Mouse (Mus musculus): ENCODE results near the gene Gm39566. TPM values are rescaled to one million over a fixed set of nuclear protein-coding genes. Genes with fewer than 3 reads are reported as not detected.

Gene Gm39566
- polyA plus RNA-seq, 1 experiment, result 0.02 TPM

- DNase-seq, result no peak
These were observed 17.2 kb downstream of the Gm39566 start for GRCm38 (mm10) chr11:69797924-69798323.

DNA sequence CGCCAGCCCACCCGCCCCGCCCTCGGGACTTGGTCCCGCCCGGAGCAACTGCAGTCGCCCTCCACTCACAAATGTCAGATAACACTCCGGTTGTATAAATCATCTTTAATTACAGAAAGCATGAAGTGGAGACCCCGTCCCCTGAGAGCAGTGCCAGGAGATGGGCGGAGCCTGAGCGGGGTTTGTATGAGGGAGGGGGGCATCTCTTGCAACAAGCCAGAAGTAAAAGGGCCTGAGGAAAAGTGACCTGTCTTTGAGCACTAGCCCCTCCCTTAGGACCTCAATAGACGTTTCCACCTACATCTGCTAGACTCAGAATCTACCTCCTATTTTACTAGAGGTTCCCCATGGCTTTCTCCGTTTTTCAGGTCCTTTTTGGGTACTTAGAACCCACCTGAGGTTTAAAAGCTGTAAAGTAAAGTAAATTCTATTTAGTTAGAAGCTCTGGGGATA, 19.1 kb downstream of the Gm39566 start:
- H3K4me3 ChIP-seq (ENCODE audit: insufficient read depth, low read depth, low read length), result no peak overlapping the region
- peaks cover 1% of the 10 kb centered on the region; the same call in 1 of the 2 replicates for H3K4me1 ChIP-seq (ENCODE audit: control insufficient read depth, insufficient read depth, low read length)
- DNase-seq, result no peak
- H3K27me3 ChIP-seq (replicated peaks; ENCODE audit: control insufficient read depth, insufficient read depth, low read length), result no peaks in the 10 kb centered on the region
- no peaks in the 10 kb centered on the region for H3K36me3 ChIP-seq (ENCODE audit: control insufficient read depth, insufficient read depth, low read length)
- H3K27ac ChIP-seq (ENCODE audit: insufficient read depth, low read depth, low read length), result no peak overlapping the region
- no peak for TF ChIP-seq CTCF (conservative IDR thresholded peaks at IDR 0.05; ENCODE audit: insufficient read depth, insufficient read length, low read depth, low read length)
- TF ChIP-seq POLR2A (IDR thresholded peaks at IDR 0.05; ENCODE audit: low read depth, low read length), result no peak
- 6% methylated on average over 13 of the region's 13 CpGs for WGBS

More at GRCm38 (mm10) chr11:69797924-69798323, 17.2 kb downstream of the Gm39566 start:
- Histone ChIP-seq H3K36me3 (ENCODE audit: control insufficient read depth, insufficient read depth, low read length) (no peaks in the 10 kb centered on the region), H3K27me3 (replicated peaks; ENCODE audit: control insufficient read depth, insufficient read depth, low read length) (no peaks in the 10 kb centered on the region; the same call in 1 of the 2 replicates), H3K4me3 (ENCODE audit: insufficient read depth, low read depth, low read length) (no peak overlapping the region), H3K27ac (ENCODE audit: insufficient read depth, low read depth, low read length) (no peak overlapping the region), H3K4me1 (ENCODE audit: control insufficient read depth, insufficient read depth, low read length) (peaks cover 6% of the 10 kb centered on the region)
- TF ChIP-seq CTCF (conservative IDR thresholded peaks at IDR 0.05; ENCODE audit: insufficient read depth, insufficient read length, low read depth, low read length) (no peak), POLR2A (IDR thresholded peaks at IDR 0.05; ENCODE audit: low read depth, low read length) (no peak)
- WGBS, result 90% methylated on average over 7 of the region's 7 CpGs

- no peaks in the 10 kb centered on the region for H3K36me3 ChIP-seq (ENCODE audit: control insufficient read depth, insufficient read depth, low read length)
- 1% methylated on average over 52 of the region's 52 CpGs for WGBS
- no peaks in the 10 kb centered on the region for H3K4me1 ChIP-seq (ENCODE audit: control insufficient read depth, insufficient read depth, low read length)
- H3K4me3 ChIP-seq (ENCODE audit: insufficient read depth, low read depth, low read length), result peak within 1 kb of the TSS; percentile 56
- H3K27ac ChIP-seq (ENCODE audit: insufficient read depth, low read depth, low read length), result peak within 1 kb of the TSS; percentile 39; the same call in 1 of the 2 replicates
- H3K27me3 ChIP-seq (replicated peaks; ENCODE audit: control insufficient read depth, insufficient read depth, low read length), result no peaks in the 10 kb centered on the region
- DNase-seq, result peak; percentile 99
- no peak for TF ChIP-seq CTCF (conservative IDR thresholded peaks at IDR 0.05; ENCODE audit: insufficient read depth, insufficient read length, low read depth, low read length)
- TF ChIP-seq POLR2A (IDR thresholded peaks at IDR 0.05; ENCODE audit: low read depth, low read length), result no peak
These were observed 19.7 kb downstream of the Gm39566 start, which contains the start of gene Chrnb1 for GRCm38 (mm10) chr11:69795168-69795982. TSS of gene Chrnb1 (minus strand) at chr11:69795943.

GRCm38 (mm10) chr11:69793429-69793828, 21.7 kb downstream of the Gm39566 start:
- 75% methylated on average over 5 of the region's 5 CpGs for WGBS
- Histone ChIP-seq H3K27me3 (replicated peaks; ENCODE audit: control insufficient read depth, insufficient read depth, low read length) (no peaks in the 10 kb centered on the region), H3K4me1 (ENCODE audit: control insufficient read depth, insufficient read depth, low read length) (no peaks in the 10 kb centered on the region), H3K27ac (ENCODE audit: insufficient read depth, low read depth, low read length) (no peak overlapping the region), H3K36me3 (ENCODE audit: control insufficient read depth, insufficient read depth, low read length) (no peaks in the 10 kb centered on the region), H3K4me3 (ENCODE audit: insufficient read depth, low read depth, low read length) (no peak overlapping the region)
- no peak for TF ChIP-seq POLR2A (IDR thresholded peaks at IDR 0.05; ENCODE audit: low read depth, low read length)
- no peak for TF ChIP-seq CTCF (conservative IDR thresholded peaks at IDR 0.05; ENCODE audit: insufficient read depth, insufficient read length, low read depth, low read length)
- DNase-seq, result no peak

DNA sequence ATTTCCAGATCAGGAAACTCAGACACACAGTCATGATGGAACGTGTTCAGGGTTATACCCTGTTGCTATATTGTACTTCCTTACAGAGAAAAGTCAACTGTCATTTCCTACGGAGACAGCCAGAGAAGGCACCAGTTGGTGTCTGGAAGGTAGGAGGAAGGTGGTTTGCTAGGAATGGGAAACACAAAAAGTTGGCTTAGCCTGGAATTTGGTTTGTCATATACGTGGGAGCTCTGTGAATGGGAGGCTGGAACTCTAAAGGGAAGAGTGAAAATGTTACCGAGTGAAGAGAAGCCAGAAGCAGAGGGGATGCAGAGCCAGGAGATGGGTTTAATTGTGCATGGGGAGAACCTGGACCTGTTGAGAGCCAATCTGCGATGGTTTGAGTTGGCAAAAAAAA, 23.7 kb downstream of the Gm39566 start:
- WGBS, result 76% methylated on average over 5 of the region's 5 CpGs
- no peak for TF ChIP-seq POLR2A (IDR thresholded peaks at IDR 0.05; ENCODE audit: low read depth, low read length)
- no peak for TF ChIP-seq CTCF (conservative IDR thresholded peaks at IDR 0.05; ENCODE audit: insufficient read depth, insufficient read length, low read depth, low read length)

DNA sequence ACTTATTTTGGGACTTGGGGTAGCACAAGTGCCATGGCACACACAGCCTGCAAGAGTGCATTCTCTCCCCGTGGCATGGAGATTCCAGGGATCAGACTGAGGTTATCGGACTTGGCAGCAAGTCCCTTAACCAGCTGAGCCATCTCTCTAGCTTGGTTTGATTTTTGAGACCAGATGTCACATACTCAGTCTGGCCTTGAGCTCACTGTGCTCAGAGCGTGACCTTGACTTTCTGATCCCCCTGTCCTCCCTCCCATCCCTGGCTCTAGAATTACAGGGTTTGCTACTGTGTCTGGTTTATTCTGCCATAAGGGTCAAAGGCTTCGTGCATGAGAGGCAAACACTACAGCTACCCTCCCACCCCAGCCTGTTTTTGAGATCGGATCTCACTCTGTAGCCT, 25.7 kb downstream of the Gm39566 start:
- no peak for DNase-seq
- Histone ChIP-seq H3K4me3 (ENCODE audit: insufficient read depth, low read depth, low read length) (no peak overlapping the region), H3K4me1 (ENCODE audit: control insufficient read depth, insufficient read depth, low read length) (peaks cover 5% of the 10 kb centered on the region; the same call in 1 of the 2 replicates), H3K27me3 (replicated peaks; ENCODE audit: control insufficient read depth, insufficient read depth, low read length) (no peaks in the 10 kb centered on the region), H3K36me3 (ENCODE audit: control insufficient read depth, insufficient read depth, low read length) (no peaks in the 10 kb centered on the region), H3K27ac (ENCODE audit: insufficient read depth, low read depth, low read length) (no peak overlapping the region)
- WGBS, result 54% methylated on average over 5 of the region's 5 CpGs
- TF ChIP-seq POLR2A (IDR thresholded peaks at IDR 0.05; ENCODE audit: low read depth, low read length), result no peak
- no peak for TF ChIP-seq CTCF (conservative IDR thresholded peaks at IDR 0.05; ENCODE audit: insufficient read depth, insufficient read length, low read depth, low read length)

More for the DNA sequence above, 23.7 kb downstream of the Gm39566 start:
- Histone ChIP-seq H3K4me1 (ENCODE audit: control insufficient read depth, insufficient read depth, low read length) (no peaks in the 10 kb centered on the region), H3K27me3 (replicated peaks; ENCODE audit: control insufficient read depth, insufficient read depth, low read length) (no peaks in the 10 kb centered on the region), H3K36me3 (ENCODE audit: control insufficient read depth, insufficient read depth, low read length) (no peaks in the 10 kb centered on the region), H3K27ac (ENCODE audit: insufficient read depth, low read depth, low read length) (no peak overlapping the region), H3K4me3 (ENCODE audit: insufficient read depth, low read depth, low read length) (no peak overlapping the region)
- DNase-seq, result no peak

DNA sequence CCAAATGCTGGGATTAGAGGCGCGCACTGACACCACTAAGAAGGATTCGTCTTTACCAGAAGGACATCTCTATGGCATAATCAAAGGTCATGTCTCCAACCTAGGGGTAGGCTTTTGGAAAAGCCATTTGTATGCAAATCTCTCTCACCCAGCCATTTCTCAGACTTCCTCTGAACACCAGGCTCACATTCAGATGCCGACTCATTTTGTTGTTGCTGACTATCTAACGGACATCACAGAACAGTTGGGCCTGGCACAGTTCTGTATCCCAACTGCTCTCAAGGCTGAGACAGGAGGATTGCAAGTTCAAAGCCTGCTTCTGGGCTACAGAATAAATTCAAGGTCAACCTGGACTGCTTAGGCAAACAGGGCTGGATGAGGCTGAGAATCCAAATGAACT, 27.8 kb downstream of the Gm39566 start:
- Histone ChIP-seq H3K4me1 (ENCODE audit: control insufficient read depth, insufficient read depth, low read length) (peaks cover 5% of the 10 kb centered on the region; the same call in 1 of the 2 replicates), H3K36me3 (ENCODE audit: control insufficient read depth, insufficient read depth, low read length) (no peaks in the 10 kb centered on the region), H3K4me3 (ENCODE audit: insufficient read depth, low read depth, low read length) (no peak overlapping the region), H3K27ac (ENCODE audit: insufficient read depth, low read depth, low read length) (no peak overlapping the region), H3K27me3 (replicated peaks; ENCODE audit: control insufficient read depth, insufficient read depth, low read length) (no peaks in the 10 kb centered on the region)
- TF ChIP-seq POLR2A (IDR thresholded peaks at IDR 0.05; ENCODE audit: low read depth, low read length), result no peak
- TF ChIP-seq CTCF (conservative IDR thresholded peaks at IDR 0.05; ENCODE audit: insufficient read depth, insufficient read length, low read depth, low read length), result no peak
- 86% methylated on average over 5 of the region's 5 CpGs for WGBS
- DNase-seq, result no peak
